Mouse (Mus musculus) left cerebral cortex, adult 18-20 months (tissue): ENCODE data around the gene Bpifa5. TPM values are rescaled to one million over a fixed set of nuclear protein-coding genes. Genes with fewer than 3 reads are reported as not detected.

ENCODE experiments used
- DNase-seq, 2 experiments: peaks; one replicate each; pipeline ENCODE4 v3.0.0; 2021 to 2022; ENCODE audit warnings: low spot score in 2 of 2, mixed read lengths in 1 of 2
- total RNA-seq, 2 experiments: library from RNA; stranded (reverse); gene quantifications; 2 replicates each; pipeline ENCODE4 v1.2.3; 2021

Bpifa5 gene
- total RNA-seq, 2 experiments from 2014 or later = not detected

GRCm38 (mm10) chr2:154204630-154205029, 42.2 kb downstream of the Bpifa5 start:
- DNase-seq = peak in 1 of 2 experiments; percentile 17

- DNase-seq = no peak
These were observed 44.5 kb downstream of the Bpifa5 start for GRCm38 (mm10) chr2:154206908-154207307.

- peak in 1 of 2 experiments; percentile 21 for DNase-seq
These were observed 46.7 kb downstream of the Bpifa5 start for GRCm38 (mm10) chr2:154209112-154209511.

- no peak for DNase-seq
These were observed 48.7 kb downstream of the Bpifa5 start for GRCm38 (mm10) chr2:154211121-154211520.

- peak; percentile 65 to 77 for DNase-seq
These were observed 49.5 kb downstream of the Bpifa5 start for GRCm38 (mm10) chr2:154211881-154212280.

GRCm38 (mm10) chr2:154215191-154215590, 52.8 kb downstream of the Bpifa5 start:
- DNase-seq = peak; percentile 73 to 77

Other genes starting within 250 kb of the Bpifa5 start
- not detected for gene Bpifb3, start 244.4 kb upstream of the Bpifa5 start, total RNA-seq
- not detected for gene Bpifb4, start 224.4 kb upstream of the Bpifa5 start, total RNA-seq
- not detected for gene Bpifa6, start 187.7 kb upstream of the Bpifa5 start, total RNA-seq
- not detected for gene Bpifa2, start 154.3 kb upstream of the Bpifa5 start, total RNA-seq
- not detected for gene Bpifa3, start 32.3 kb upstream of the Bpifa5 start, total RNA-seq
- not detected for gene Bpifa1, start 19.7 kb upstream of the Bpifa5 start, total RNA-seq
- under 1 TPM in 1 of 2 experiments, not detected in 1; 0.21 TPM for gene Bpifb1, start 28.2 kb downstream of the Bpifa5 start, total RNA-seq
- gene Bpifb5, start 61.1 kb downstream of the Bpifa5 start, total RNA-seq = not detected
- not detected for gene Bpifb9a, start 95.2 kb downstream of the Bpifa5 start, total RNA-seq
- not detected for gene Bpifb9b, start 144.6 kb downstream of the Bpifa5 start, total RNA-seq
- 10 to 100 TPM; 13.7 to 17.8 TPM for gene Cdk5rap1, start 210.4 kb downstream of the Bpifa5 start, total RNA-seq
- gene Snta1, start 245.5 kb downstream of the Bpifa5 start, total RNA-seq = 10 to 100 TPM; 34.4 to 36.6 TPM